Mouse (Mus musculus) 3134 (cell line): Measurements from ENCODE around the gene Ppp1r3f.

ENCODE experiments used
- DNase-seq: peaks from one replicate; pipeline ENCODE4 v3.0.0-alpha.2; 2011; ENCODE audit warnings: low spot score; ENCODE audit not compliant: insufficient read length; ENCODE audit errors: extremely low read depth

Gene Ppp1r3f

DNA sequence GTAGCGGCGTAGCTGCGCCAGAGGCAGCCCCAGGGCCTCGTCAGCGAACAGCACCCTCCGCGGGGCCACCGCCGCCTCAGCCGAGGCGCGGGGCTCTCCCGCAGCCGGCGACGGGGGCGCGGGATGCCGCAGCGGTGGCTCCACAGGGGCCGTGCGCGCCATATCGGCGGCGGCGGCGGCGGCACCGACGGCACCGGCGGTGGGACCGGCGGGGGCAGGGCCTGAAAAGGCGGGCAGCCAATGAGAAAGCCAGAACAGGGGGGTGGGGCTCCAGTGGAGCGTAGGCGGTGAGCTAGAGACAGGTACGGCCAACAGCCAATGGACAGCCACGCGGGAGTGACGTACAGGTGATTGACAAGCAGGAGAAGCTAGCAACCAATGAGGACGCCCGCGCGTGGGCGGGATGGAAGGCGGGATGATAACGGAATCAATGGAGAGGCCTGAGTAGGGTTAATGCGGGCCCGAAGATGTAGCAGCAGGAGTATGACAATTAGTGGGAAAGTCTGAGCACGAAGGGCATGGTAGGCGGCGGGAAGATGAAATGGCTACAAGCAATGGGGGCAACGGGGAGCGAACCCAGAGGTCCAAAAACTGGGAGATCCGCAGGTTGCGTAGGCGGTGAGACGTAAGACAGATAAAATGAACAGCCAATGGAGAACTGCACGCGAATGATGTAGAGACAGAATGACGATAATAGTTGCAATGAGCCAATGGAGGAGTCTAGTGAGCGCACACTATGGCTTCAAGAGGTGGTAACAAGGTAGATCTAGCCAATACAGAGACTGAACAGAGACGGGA lies at the start of gene Ppp1r3f:
Gene Ppp1r3f (minus strand): TSS at position 197 of the 798 bp plus-strand sequence.
- peak; percentile 86 for DNase-seq

DNA sequence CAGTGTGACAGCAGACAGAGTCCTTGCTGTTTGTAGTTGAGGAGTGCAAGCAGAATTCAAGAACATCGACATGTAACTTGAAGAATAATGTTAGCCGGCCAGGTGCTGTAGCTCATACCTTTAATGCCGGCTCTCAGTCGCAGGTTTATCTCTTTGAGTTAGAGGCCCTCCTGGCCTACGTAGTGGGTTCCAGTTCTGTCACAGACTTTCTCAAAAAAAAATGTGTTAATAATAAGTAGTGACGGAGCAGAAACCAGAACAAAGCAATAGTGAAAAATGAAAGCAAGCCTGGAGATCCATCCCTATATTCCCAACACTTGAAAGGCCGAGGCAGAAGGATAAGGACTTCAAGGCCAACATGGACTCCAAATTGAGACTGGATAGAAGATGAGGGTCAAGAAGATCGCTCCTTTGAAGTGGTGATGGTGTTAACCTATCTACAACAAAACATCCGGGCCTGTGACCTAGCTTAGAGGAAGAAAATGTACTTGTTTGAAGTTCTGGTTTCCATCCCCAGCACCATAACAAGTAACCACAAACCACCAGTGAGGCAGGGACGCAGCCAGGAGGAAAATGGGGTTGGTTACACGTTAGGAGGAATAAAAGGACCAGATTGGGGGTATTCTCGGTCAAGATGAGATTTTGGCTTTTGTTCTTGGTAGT lies 43.9 kb upstream of the Ppp1r3f start:
- no peak for DNase-seq

DNA sequence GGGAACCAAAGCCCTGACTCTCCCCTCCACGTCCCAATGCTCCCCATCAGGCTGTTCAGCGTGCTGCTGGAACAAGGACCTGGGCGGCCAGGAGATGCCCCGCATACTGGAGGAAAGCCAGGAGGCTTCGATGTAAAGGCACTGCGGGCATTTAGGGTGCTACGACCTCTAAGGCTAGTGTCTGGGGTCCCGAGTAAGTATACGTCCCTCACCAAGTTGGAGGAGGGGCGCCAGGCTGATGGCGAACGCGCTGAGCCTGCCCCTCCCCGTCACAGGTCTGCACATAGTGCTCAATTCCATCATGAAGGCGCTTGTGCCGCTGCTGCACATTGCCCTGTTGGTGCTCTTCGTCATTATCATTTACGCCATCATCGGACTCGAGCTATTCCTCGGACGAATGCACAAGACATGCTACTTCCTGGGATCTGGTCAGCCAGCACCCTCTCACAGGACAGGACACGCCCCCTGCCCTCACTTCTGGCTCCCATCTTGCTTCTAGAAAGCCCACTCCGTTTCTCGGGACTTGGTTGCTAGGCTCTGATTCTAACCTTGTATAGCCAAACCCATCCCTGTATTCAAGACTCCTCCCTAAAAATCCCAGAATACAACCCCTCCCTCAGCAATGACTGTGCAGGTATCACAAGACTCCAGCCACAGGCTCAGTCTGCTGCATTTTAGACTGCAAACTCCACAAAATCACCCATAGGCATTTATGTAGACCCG lies 36.6 kb upstream of the Ppp1r3f start:
- no peak for DNase-seq

DNA sequence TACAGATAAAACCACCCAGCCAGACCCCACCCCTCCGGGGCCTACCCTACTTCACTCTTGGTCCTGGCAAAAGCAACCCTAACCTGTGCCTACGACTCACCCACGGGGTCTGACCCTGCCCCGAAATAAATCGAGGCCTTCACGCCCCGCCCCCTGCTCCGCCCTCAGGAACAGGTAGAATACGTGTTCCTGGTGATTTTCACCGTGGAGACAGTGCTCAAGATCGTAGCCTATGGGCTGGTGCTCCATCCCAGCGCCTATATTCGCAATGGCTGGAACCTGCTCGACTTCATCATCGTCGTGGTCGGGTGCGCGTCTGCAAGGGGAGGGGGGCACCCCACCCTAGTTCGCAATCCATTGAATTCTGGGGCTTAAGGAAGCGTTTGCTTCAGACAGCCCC lies 36.0 kb upstream of the Ppp1r3f start:
- no peak for DNase-seq

DNA sequence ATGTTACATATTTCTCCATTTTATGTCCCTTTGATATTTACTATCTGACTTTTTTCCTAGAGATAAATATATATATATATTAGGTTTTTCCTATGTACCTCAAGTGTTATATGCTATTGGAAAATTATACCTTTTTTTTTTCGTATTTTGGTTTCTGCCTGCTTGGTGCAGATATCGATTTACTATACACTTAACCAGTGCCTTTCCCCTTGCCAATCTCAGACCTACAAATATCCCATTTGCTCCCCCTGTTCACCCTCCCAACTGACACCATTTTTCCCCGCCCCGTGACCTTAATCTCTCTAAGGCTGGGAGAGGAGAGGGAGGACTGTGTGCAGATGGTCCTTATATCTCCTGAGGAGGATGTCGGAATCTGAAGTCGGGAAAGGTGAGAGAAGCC lies 32.7 kb upstream of the Ppp1r3f start, which contains the start of gene Cacna1f:
Gene Cacna1f (plus strand): TSS at position 301 of the 400 bp plus-strand sequence.
- no peak for DNase-seq

DNA sequence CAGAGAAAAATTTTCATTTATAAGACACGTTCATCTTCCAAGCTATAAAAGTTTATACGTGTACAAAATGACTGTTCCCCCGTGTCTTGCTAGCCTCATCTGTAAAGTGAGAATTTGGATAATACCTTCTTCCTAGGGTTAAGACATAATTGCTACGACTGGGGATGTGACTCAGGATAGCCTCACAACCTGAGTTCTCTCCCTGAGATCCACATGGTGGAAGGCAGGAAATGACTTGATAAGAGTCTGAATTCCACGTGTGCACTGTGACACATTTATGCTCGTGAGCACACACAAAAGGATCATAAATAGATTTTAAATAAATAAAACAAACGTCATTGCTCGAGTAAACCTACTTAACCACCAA lies 31.5 kb upstream of the Ppp1r3f start:
- DNase-seq: no peak

DNA sequence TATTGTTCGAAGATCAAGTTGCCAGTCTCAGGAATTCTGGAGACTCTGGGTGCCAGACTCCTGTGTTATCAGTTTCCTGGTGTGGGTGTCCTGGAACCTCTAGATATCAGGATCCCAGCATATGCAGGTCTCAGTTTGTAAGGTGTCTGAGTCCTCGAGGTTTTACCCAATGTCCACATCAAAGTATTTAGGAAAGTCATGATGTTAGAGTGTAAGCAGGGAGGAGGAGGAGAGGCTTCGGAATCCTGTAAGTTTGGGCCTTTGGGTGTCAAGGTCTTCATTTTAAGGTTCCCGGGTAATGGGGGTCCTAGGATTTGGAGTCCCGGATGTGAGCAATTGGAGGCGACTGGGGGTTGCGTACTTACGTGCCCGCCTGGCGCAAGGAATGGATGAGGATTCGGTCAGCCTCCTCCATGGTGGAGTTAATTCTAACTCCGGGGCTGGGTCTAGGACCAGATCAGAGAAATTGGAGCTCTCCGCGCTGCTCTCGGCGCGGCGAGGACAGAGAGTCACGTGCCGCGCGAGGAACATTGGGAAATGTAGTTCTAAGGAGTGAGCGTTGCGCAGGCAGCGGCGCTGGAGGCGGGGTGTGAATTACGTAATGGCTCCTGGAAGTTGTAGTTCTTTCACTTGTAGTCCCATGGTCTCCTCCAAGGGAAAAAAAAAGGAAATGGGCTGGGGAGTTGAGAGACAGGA lies 30.9 kb upstream of the Ppp1r3f start, which contains the start of gene Ccdc22:
Gene Ccdc22 (minus strand): TSS at position 639 of the 696 bp plus-strand sequence.
- DNase-seq: peak; percentile 86

DNA sequence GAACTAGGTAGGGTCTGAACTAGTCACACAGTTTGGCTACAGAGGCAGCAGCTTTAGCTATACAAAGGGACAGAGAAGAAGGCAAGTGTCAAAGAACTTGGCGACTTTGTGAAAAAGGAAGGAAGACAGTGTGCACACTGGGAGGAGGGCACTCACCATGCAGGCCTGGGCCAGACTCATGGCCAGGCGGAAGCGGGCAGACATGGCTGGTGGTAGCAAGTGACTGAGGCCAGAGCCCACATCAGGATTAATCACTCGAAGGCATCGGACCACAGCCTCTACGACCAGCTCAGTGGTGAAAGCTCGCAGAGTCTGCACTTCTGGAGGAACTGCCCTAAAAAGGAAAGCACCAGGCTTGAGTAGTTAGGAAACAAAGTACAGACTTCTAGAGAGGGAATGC lies 29.9 kb upstream of the Ppp1r3f start:
- DNase-seq: no peak

DNA sequence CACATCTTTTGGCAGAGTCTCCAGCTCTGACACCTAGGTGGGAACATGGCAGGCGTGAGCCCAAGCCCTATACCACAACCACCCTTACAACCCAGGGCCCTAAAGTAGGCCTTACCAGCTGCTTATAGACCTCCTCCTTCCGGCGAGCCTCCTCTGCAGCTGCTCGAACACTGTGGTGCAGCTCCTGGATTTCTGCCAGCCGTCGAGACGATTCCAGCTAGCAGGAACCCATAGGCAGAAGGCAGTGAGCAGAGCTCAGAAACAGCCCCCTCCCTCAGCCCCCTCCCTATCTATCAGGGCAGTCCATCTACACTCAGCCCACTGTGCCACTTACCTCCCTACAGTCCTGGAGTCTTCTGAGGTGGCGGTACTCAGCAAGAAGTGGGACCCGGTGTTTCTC lies 21.3 kb upstream of the Ppp1r3f start:
- DNase-seq: no peak

DNA sequence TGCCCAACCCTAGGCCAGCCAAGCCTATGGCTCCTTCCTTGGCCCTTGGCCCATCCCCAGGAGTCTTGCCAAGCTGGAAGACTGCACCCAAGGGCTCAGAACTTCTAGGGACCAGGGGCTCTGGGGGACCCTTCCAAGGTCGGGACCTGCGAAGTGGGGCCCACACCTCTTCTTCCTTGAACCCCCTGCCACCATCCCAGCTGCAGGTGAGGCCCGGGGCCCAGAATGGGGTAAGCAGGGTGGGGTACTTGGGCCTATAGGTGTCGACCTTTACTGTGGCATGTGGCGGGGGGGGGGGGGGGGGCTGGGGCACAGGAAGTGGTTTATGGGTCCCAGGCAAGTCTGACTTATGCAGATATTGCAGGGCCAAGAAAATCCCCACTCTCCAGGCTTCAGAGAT lies 12.3 kb upstream of the Ppp1r3f start:
- no peak for DNase-seq

DNA sequence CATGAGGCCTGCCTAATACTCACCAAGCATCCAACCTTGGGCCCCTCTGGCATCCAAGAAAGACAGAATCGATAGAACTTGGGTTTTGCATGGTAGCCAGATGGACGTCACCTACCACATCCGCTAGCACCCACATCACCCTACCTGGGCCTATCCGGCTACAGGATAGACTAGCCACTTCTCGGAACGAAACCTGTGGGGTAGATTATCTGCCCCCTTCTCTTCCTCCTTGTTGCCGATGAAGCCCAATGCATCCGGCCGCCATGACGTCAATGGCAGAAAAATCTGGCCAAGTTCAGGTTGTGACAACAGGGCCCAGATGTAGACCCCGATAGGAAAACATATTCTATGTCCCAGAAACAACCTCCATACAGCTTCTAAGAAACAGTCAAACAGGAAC lies 9.8 kb upstream of the Ppp1r3f start:
- DNase-seq: no peak

DNA sequence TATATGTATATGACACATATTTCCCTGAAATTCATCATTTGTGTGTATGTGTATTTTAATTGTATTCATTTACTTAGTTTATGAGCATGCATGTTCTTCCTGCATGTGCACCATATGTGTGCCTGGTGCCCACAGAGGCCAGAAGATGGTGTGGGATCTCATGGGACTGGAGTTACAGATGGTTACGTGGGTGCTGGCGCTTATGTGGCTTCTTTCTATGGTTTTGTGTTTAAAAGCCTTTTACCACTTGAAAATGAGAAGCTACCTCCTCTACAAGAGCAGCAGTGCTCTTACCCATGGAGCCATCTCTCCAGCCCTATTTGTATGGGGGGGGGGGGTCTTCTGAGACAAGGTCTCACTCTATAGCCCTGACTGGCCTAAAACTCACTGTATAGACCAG lies 7.1 kb upstream of the Ppp1r3f start:
- no peak for DNase-seq

DNA sequence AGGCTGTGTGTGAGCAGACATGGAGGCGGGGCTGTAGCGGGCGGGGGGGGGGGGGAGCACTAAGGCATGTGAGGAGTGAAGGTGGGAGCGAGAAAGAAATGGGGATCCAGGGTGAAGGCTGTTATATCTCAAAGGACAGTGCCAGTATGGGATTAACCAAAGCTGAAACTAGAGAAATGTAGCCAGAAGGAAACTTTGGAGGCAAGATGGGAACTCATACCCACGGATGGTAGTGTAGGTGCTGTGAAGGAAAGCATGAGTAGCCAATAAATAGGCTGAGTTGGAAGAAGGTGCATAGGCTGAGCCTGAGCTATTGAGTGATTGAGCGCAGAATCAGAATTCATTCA lies 775 bp upstream of the Ppp1r3f start:
- DNase-seq: no peak

DNA sequence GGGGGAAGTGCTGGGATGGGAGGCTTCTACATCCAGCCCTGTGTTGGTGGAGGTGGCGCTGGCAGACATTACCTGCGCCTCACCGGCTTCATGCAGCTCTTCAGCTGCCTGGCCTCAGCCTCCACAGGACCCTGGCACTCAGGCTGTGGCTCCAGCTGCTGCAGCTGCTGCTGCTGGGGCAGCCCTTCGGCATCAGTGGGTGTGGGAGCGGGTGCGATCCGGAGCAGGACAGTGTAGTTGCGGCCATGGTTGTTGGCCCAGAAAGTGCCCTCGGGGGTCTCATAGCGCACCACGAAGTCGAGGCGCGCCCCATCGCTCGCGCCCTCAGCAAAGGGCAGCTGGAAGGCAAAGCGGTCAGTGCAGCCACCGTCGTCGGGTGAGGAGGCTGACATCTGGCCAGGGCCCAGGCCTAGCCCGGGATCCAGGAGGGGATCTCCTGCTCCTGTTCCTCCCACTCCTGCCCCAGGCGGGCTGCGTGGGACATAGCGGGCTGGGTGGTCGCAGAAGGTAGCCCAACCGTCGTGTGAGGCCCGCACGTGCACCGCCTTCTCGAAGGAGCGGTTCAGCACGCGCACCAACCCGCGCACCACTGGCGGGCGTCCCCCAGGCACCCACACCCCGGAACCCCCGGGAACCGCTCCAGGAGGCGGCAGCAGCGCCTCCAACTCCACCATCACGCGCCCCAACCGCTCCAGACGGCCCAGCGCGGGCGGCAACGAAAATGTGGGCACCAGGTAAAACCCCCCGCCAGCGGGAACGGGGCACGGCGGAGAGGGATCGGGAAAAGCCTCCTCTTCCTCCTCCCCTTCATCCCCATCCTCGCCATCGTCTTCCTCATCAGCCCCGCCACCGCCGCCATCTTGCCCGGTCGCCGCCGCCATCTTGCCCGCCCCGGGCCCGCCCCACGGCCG lies 652 bp downstream of the Ppp1r3f start, which contains the start of gene Foxp3:
Gene Foxp3 (plus strand): TSS at position 469 of the 911 bp plus-strand sequence.
- peak; percentile 39 for DNase-seq

DNA sequence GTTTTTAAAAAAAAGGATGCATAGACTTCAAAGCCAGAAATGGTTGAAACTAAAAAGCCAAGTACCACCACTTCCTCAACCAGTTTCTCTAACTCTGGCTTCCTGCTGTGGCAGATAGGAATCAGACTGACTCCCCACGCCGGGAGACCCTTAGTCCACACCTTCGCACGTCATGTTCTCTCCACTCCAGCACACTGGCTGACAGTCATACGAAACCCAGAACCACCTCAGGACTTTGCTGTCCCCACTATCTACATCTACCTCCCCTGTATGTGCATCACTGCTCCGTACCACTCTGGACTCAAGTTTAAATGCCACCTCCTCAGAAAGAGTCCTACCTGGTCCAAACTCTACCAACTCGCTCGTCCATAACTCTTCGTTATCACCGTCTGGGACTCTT lies 1.6 kb downstream of the Ppp1r3f start:
- DNase-seq: no peak

DNA sequence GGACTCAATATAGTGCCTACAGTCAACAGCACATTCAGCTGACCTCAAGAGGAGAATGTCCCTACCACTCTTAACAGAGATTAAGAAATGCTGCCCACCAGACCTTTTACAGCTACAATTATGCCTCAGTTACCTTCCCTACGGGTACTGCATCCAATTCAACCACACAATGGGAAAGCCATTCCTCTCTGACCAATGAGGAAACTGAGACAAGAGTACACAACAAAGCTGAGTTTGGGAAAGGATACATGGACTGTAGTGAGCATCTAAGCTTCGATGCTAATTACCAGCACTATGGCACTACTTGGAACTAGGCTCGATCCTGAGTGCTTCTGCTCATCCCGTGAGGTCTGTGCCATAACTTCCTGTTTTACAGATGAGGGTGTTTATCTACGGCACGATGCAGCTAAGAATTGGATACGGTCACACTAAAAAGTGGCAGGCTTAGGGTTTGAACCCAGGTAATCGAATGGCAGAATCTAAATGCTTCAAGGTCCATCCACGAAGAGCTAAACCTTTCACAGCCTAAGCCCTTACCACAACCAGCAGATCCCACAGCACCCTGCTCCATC lies 2.4 kb downstream of the Ppp1r3f start:
- no peak for DNase-seq

DNA sequence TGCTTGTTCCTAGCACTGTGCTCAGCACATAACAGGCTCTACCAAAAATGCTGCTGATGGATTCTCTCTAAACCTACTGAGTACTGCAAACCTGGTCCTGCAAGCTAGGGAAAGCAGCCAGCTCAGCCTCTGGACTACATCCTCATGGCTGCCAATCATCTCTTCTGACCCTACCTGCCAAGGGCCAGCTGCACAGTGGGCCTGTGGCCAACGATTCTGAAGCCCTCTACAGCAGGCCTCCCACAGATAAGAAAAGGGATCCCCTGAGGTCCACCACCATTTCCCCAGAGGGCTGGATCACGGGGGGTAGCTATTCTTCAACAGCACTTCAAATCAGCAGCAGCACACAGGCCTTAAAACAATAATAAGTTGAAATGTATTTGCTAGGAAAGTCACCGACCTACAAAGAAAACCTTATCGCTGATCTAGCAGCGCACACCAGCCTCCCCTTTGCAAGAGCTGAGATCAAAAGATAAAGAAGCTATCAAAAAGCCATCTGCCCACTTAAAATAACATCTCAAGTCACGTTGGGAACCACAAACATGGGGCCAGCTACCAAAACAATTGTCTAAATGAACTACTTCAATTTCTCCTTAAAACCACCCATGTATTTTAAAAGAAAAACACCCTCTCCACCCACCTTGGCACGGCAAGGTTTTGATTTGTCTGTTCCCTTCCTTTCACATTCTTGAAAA lies 3.5 kb downstream of the Ppp1r3f start:
- no peak for DNase-seq

DNA sequence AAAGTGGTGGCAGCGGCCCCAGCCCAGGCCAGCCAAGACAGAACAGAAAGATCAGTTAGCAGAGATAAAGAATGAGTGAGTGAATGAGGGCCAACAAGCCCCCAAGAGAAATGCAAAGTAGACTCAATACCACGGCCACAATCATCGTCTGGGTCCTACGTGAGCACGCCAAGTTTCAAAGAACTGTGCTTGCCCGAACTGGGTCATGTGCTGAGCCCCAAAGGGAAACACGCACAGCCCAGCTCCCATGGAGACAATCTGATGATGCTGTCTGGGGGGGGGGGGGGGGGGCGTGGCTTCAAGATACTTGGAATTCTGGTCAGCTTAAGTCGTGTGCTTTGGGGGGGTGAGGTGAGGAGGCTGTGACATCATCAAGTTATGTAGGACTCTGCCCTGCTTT lies 6.6 kb downstream of the Ppp1r3f start:
- no peak for DNase-seq

DNA sequence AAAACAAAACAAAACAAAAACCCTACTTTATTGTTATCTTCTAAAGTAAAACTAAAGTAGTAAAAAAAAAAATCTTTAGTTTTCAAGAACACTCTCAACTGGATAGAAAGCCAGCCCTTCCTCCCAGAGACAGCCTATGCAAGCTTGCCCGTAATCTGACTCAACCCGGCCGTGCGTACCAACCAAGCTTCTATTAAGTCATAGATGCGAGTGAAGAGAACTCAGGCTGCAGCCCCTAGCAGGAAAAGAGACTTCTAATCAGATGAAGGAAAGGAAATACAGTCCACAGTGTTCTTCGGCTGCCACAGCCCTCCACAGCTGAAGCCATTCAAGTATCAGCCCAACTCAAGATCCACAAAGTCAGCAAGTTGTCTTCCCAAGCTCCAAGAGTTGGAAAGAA lies 7.7 kb downstream of the Ppp1r3f start:
- no peak for DNase-seq
